Mouse (Mus musculus) limb, embryonic 15.5 days (tissue): ENCODE data around the gene Tmprss6. TPM values are rescaled to one million over a fixed set of nuclear protein-coding genes. Genes with fewer than 3 reads are reported as not detected.

ENCODE experiments used
- polyA plus RNA-seq: library from polyadenylated mRNA; unstranded; fragments of >200 nt; fragmentation: Nextera tagmentation; extraction: Ambion mirVana; gene quantifications from 2 replicates; pipeline ENCODE4 v1.2.1, GENCODE M21; 2015

The Tmprss6 gene
- polyA plus RNA-seq, 1 experiment from 2014 or later, result 0.24 TPM

Other genes starting within 250 kb of the Tmprss6 start
- gene Ncf4, start 223.8 kb downstream of the Tmprss6 start, polyA plus RNA-seq, result 3.2 and 7.2 TPM in 2 replicates
- gene Csf2rb2, start 162.9 kb downstream of the Tmprss6 start, polyA plus RNA-seq, result 0.70 and 1.1 TPM in 2 replicates
- gene Csf2rb, start 142.9 kb downstream of the Tmprss6 start, polyA plus RNA-seq, result 5.6 and 6.0 TPM in 2 replicates
- not detected in 2 replicates for gene Tex33, start 72.7 kb downstream of the Tmprss6 start, polyA plus RNA-seq
- 15.4 and 17.1 TPM in 2 replicates for gene Tst, start 62.7 kb downstream of the Tmprss6 start, polyA plus RNA-seq
- 2.1 and 2.4 TPM in 2 replicates for gene Mpst, start 62.2 kb downstream of the Tmprss6 start, polyA plus RNA-seq
- gene Kctd17, start 40.1 kb downstream of the Tmprss6 start, polyA plus RNA-seq, result 45.3 and 45.7 TPM in 2 replicates
- 0.36 and 0.42 TPM in 2 replicates for gene Il2rb, start 26.6 kb upstream of the Tmprss6 start, polyA plus RNA-seq
- 52.3 and 60.8 TPM in 2 replicates for gene C1qtnf6, start 62.8 kb upstream of the Tmprss6 start, polyA plus RNA-seq
- gene Sstr3, start 76.1 kb upstream of the Tmprss6 start, polyA plus RNA-seq, result 0.04 TPM in 1 of 2 replicates, not detected in the other
- gene Rac2, start 104.1 kb upstream of the Tmprss6 start, polyA plus RNA-seq, result 37.0 and 41.1 TPM in 2 replicates
- gene Cyth4, start 128.4 kb upstream of the Tmprss6 start, polyA plus RNA-seq, result 12.3 and 14.1 TPM in 2 replicates